Mouse (Mus musculus) kidney, embryonic 15.5 days (tissue): ENCODE results near the gene Tex11. TPM values are rescaled to one million over a fixed set of nuclear protein-coding genes. Genes with fewer than 3 reads are reported as not detected.

Experiments used
- ATAC-seq: fragments of 200-750 bp; cut with Nextera tagmentation; replicated peaks from 2 replicates; pipeline ENCODE4 v1.8.0; 2017; ENCODE audit warnings: moderate TSS enrichment; ENCODE audit not compliant: low FRiP score
- H3K27ac ChIP-seq: fragments of 300-500 bp; sonication (generic); 2 replicates; pipeline ENCODE4 v1.5.1; 2015; ENCODE audit warnings: mild to moderate bottlenecking, inconsistent platforms
- H3K27me3 ChIP-seq: fragments of 300-500 bp; sonication (generic); 2 replicates; pipeline ENCODE4 v1.6.1; 2015; ENCODE audit warnings: inconsistent platforms
- H3K36me3 ChIP-seq: fragments of 300-500 bp; sonication (generic); 2 replicates; pipeline ENCODE4 v1.6.1; 2015; ENCODE audit warnings: inconsistent platforms
- H3K4me1 ChIP-seq: fragments of 300-500 bp; sonication (generic); 2 replicates; pipeline ENCODE4 v1.6.1; 2015; ENCODE audit warnings: inconsistent platforms
- H3K4me2 ChIP-seq: fragments of 300-500 bp; sonication (generic); 2 replicates; pipeline ENCODE4 v1.6.1; 2015; ENCODE audit warnings: moderate library complexity, mild to moderate bottlenecking, inconsistent platforms
- H3K4me3 ChIP-seq: fragments of 300-500 bp; sonication (generic); replicated peaks from 2 replicates; pipeline ENCODE4 v1.5.1; 2015; ENCODE audit warnings: mild to moderate bottlenecking, inconsistent platforms
- H3K9ac ChIP-seq: fragments of 300-500 bp; sonication (generic); 2 replicates; pipeline ENCODE4 v1.6.1; 2015; ENCODE audit warnings: mild to moderate bottlenecking, inconsistent platforms
- H3K9me3 ChIP-seq: fragments of 300-500 bp; sonication (generic); replicated peaks from 2 replicates; pipeline ENCODE4 v1.6.1; 2016; ENCODE audit warnings: inconsistent platforms
- WGBS: fragments of 180-500 bp; shearing (Covaris S2); methylation state at CpG from one replicate; pipeline ENCODE4 v1.1.7; 2015; ENCODE audit warnings: mixed read lengths; 5-methylcytosine and 5-hydroxymethylcytosine counted together
- polyA plus RNA-seq: library from polyadenylated mRNA; unstranded; fragments of >200 nt; fragmentation: Nextera tagmentation; extraction: Ambion mirVana; gene quantifications from 2 replicates; pipeline ENCODE4 v1.2.1, GENCODE M21; 2015

Tex11 gene
- polyA plus RNA-seq, 1 experiment from 2014 or later: not detected

DNA sequence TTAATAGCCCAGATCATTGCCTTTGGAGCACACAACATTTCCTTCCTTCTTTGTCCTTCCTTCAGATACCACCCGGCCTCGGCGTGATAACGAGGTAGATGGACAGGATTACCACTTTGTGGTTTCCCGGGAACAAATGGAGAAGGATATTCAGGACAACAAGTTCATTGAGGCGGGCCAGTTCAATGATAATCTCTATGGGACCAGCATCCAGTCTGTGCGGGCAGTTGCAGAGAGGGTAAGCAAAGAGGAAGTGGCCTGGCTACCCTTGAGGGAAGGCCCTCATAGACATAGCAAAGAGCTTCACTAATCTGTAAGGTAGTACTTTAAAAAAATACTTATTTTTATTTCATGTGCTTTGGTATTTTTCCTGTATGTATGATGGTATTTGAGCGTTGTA is 245.3 kb downstream of the Tex11 start:
- 92% methylated on average over 8 of the region's 8 CpGs for WGBS
- H3K4me2 ChIP-seq: no peak overlapping the region
- ATAC-seq: no peak

DNA sequence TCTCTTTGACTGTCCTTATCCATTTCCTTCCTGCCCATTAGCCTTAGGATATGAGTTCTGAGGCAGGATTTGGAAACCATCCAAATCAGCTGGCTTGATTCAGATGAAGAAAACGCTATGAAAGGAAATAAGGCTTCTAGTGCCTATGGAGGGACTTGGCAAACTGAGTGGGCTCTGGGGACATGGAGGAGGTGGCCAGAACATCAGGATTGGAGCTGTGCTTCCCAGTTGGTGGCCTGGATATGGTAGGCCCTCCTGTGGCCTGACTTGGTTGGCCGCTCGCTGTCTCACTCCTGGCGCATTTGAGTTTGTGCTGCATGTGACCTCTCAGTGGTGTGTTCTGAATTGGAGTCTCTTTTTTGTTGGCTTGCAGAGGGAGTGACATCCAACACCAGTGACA is 248.3 kb downstream of the Tex11 start:
- H3K36me3 ChIP-seq: peaks cover 80% of the 10 kb centered on the region
- peaks cover 16% of the 10 kb centered on the region; the same call in 1 of the 2 replicates for H3K27me3 ChIP-seq
- no peak overlapping the region for H3K4me3 ChIP-seq
- no peak overlapping the region for H3K9ac ChIP-seq
- 82% methylated on average over 4 of the region's 4 CpGs for WGBS
- no peaks in the 10 kb centered on the region for H3K9me3 ChIP-seq
- no peak overlapping the region for H3K4me2 ChIP-seq
- H3K4me1 ChIP-seq: no peaks in the 10 kb centered on the region
- ATAC-seq: no peak
- H3K27ac ChIP-seq: no peak overlapping the region

More for the DNA sequence above, 245.3 kb downstream of the Tex11 start:
- H3K4me3 ChIP-seq: no peak overlapping the region
- peaks cover 56% of the 10 kb centered on the region for H3K36me3 ChIP-seq
- no peak overlapping the region for H3K9ac ChIP-seq
- no peak overlapping the region for H3K27ac ChIP-seq
- H3K27me3 ChIP-seq: peaks cover 19% of the 10 kb centered on the region
- no peaks in the 10 kb centered on the region for H3K9me3 ChIP-seq
- no peaks in the 10 kb centered on the region for H3K4me1 ChIP-seq

DNA sequence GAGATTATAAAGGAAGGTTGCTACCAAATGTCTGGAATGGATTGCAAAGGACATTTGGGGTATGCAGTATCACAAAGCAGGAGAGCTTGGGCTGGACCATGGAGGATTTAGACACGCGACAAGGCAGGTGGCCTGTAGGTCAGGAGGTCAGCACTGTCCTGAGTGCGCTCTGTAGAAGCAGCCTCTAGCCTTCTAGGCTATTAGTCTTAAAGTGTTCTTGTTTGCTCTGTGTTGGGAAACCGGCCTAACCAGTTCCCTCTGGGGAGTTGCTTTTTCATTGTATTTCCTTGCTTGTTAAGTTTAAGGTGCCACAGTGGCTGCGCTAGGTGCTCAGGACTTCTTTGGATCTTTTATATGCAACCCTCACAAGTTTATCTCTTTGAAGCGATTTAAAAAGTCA is 257.4 kb downstream of the Tex11 start:
- Histone ChIP-seq H3K4me3 (no peak overlapping the region), H3K9me3 (no peaks in the 10 kb centered on the region), H3K27me3 (peaks cover 29% of the 10 kb centered on the region), H3K4me1 (0 out of 2 replicates have a peak, but pooled peaks cover 4% of the 10 kb centered on the region), H3K27ac (0 out of 2 replicates have a peak overlapping the region, but pooled peaks have one; percentile 22), H3K9ac (no peak overlapping the region), H3K36me3 (peaks cover 9% of the 10 kb centered on the region), H3K4me2 (no peak overlapping the region)
- peak; percentile 60; the same call in 1 of the 2 replicates for ATAC-seq
- 72% methylated on average over 6 of the region's 6 CpGs for WGBS

DNA sequence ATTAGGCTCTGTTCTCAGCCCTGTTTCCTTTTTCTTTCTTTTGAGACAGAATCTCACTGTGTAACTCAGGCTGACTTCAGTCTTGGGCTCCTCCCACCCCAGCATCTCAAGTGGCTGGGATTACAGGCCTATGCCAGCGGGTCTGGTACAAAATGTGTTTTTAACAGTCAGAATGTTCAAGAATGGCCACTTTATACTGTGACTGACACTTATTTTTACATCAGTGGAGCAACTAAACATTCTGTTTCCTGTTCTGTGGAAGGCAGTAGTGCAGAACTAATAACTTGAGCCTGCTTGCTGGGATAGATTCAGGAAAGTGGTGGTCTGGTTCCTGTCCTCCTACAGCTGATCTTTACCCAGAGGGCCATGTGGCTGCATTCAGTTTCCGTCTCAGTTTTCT is 258.8 kb downstream of the Tex11 start:
- Histone ChIP-seq H3K4me3 (no peak overlapping the region), H3K4me1 (0 out of 2 replicates have a peak, but pooled peaks cover 5% of the 10 kb centered on the region), H3K27me3 (peaks cover 36% of the 10 kb centered on the region), H3K9me3 (no peaks in the 10 kb centered on the region), H3K9ac (no peak overlapping the region), H3K27ac (peak overlapping the region; percentile 68), H3K4me2 (no peak overlapping the region), H3K36me3 (0 out of 2 replicates have a peak, but pooled peaks cover 3% of the 10 kb centered on the region)
- 18% methylated on average over 2 of the region's 2 CpGs for WGBS
- ATAC-seq: 0 out of 2 replicates have a peak, but pooled peaks have one; percentile 40

DNA sequence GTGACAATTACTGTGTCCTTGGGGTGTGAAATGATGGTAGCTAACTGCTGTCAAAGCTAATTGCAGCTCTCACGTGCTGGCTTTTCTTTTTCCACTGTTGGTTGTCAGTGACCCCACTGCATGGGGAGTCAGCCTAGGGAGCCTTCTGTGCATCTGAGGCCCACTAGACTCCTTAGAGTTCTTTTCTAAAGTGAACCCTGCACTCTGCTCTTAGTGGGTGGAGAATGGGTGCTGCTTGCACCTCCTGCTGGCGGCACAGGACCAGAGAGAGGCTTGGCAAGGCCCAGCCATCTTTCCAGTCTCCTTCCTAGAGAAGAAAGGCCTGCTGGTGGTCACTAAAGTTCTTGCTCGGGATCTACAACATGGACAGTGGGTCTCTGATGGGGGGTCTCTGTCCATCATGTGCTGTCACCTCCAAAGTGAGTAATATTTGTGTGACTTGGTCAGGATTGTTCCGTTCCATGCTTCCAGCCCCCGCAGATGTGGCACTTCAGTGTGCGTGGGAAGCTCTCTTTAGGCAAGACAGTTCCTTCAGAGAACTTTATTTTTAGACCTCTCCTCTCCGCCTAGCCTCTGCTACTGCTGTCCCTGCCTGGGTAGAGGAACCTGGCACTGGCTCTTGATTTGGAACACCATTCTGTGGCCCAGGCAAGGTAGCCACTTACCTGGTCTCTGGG is 261.5 kb downstream of the Tex11 start:
- no peak for ATAC-seq
- Histone ChIP-seq H3K36me3 (0 out of 2 replicates have a peak, but pooled peaks cover 3% of the 10 kb centered on the region), H3K4me3 (no peak overlapping the region), H3K9me3 (no peaks in the 10 kb centered on the region), H3K4me2 (no peak overlapping the region), H3K4me1 (0 out of 2 replicates have a peak, but pooled peaks cover 7% of the 10 kb centered on the region), H3K9ac (no peak overlapping the region), H3K27me3 (peaks cover 36% of the 10 kb centered on the region), H3K27ac (no peak overlapping the region)
- 68% methylated on average over 7 of the region's 7 CpGs for WGBS

DNA sequence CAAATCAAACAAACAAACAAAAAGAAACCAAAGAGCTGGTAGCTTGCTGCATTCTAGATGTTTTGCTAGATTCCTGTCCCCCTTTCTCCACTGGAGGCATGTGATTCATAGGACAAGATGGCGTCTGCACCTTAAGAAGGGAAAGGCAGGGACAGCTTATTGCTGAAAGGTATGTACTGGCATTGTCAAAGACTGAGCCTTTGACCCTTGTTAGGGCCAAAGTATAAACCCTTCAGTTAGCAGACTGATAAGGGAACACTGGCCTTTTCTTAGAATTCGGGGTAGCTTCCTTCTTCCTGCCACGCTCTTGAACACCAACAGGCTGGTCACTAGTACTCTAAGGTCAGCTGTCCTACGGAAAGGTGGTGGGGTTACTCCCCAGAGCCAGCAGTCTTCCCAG is 262.1 kb downstream of the Tex11 start:
- no peak for ATAC-seq
- Histone ChIP-seq H3K4me2 (no peak overlapping the region), H3K27me3 (peaks cover 34% of the 10 kb centered on the region), H3K36me3 (0 out of 2 replicates have a peak, but pooled peaks cover 3% of the 10 kb centered on the region), H3K9me3 (no peaks in the 10 kb centered on the region), H3K4me1 (0 out of 2 replicates have a peak, but pooled peaks cover 7% of the 10 kb centered on the region), H3K9ac (no peak overlapping the region), H3K4me3 (no peak overlapping the region), H3K27ac (no peak overlapping the region)
- 65% methylated on average over 4 of the region's 4 CpGs for whole genome bisulfite sequencing

DNA sequence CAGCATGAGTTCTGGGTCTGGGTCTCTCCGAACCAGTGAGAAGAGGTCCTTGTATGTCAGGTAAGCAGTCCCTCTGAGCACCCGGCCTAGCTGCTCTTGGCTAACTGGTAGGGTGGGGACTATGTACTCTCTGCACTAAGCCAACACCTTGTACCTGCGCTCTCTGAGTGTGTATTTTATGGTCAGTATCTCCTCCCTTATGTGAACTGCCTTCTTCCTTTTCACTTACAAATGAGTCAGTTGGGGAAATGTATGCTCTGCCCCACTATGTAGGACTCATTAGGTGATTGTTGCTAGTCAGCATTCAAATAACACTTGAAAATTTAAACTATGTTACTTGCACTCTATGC is 262.8 kb downstream of the Tex11 start:
- Histone ChIP-seq H3K36me3 (0 out of 2 replicates have a peak, but pooled peaks cover 3% of the 10 kb centered on the region), H3K27me3 (0 out of 2 replicates have a peak, but pooled peaks cover 28% of the 10 kb centered on the region), H3K4me1 (0 out of 2 replicates have a peak, but pooled peaks cover 7% of the 10 kb centered on the region), H3K27ac (no peak overlapping the region), H3K9ac (no peak overlapping the region), H3K4me2 (no peak overlapping the region), H3K9me3 (no peaks in the 10 kb centered on the region), H3K4me3 (no peak overlapping the region)
- ATAC-seq: no peak
- 73% methylated on average over 3 of the region's 3 CpGs for WGBS

DNA sequence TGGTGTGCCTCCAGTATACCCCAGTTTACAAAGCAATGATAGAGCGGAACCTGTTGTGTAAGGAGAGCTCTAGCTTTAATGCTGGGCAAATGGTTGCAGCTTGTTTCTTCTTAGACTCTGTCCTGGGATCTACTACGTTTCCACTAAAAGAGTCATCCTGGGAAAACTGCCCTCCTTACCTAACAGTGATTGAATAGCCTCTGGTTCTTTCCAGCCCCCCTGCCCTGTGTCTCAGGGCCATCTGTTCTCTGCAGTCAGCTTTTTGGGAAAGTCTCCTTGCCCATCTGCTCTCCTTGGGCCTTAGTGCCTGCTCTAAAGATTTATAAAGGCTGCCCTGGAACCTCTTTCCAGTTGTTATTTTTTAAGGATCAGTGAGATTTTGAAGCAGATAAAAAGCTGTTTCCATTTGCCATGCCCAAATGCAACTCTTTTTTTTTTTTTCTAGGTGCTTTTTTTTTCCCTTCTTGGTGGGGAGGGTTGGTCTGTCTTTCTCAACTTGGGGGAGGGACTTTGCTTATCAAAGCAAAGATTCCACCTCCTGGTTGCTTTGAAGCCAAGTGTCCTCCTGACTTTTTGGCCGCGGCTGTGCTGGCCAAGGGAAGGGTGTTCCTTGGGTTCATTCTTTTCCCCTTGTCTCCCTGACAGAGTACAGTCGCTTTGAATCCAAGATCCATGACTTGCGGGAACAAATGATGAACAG is 263.3 kb downstream of the Tex11 start:
- Histone ChIP-seq H3K36me3 (0 out of 2 replicates have a peak, but pooled peaks cover 3% of the 10 kb centered on the region), H3K27ac (no peak overlapping the region)

DNA sequence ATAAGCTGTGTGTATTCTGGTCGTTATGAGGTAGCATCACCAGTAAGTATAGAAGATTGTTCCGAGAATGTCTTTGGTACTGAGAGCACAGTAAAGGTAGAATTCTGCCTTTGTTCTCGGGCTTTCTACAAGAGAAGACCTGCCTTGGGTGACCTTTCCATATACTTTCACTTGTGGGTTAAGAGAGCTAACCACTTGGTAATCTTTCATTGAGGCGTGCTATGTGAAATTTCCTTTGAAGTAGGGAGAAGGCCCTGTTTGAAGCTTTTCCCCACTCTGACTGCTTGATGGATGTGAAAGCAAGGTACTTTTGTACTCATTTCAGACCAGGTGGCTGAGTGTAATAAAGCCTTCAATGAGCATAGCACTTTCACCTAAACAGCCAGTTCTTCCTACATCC is 270.1 kb downstream of the Tex11 start:
- Histone ChIP-seq H3K9ac (no peak overlapping the region), H3K4me1 (no peaks in the 10 kb centered on the region), H3K27ac (no peak overlapping the region), H3K36me3 (no peaks in the 10 kb centered on the region), H3K4me3 (no peak overlapping the region), H3K4me2 (no peak overlapping the region), H3K27me3 (peaks cover 2% of the 10 kb centered on the region; the same call in 1 of the 2 replicates), H3K9me3 (no peaks in the 10 kb centered on the region)
- no peak for ATAC-seq
- 73% methylated on average over 4 of the region's 4 CpGs for WGBS

More for the DNA sequence above, 263.3 kb downstream of the Tex11 start:
- no peak overlapping the region for H3K4me3 ChIP-seq
- no peak overlapping the region for H3K4me2 ChIP-seq
- 0 out of 2 replicates have a peak, but pooled peaks cover 23% of the 10 kb centered on the region for H3K27me3 ChIP-seq
- H3K9me3 ChIP-seq: no peaks in the 10 kb centered on the region
- 58% methylated on average over 6 of the region's 6 CpGs for WGBS
- 0 out of 2 replicates have a peak, but pooled peaks cover 7% of the 10 kb centered on the region for H3K4me1 ChIP-seq
- no peak for ATAC-seq
- no peak overlapping the region for H3K9ac ChIP-seq

Other genes starting within 250 kb of the Tex11 start
- 1.7 and 2.1 TPM in 2 replicates for gene Slc7a3, start 26.4 kb upstream of the Tex11 start, polyA plus RNA-seq
- gene Snx12, start 162.9 kb upstream of the Tex11 start, polyA plus RNA-seq: 53.1 and 53.5 TPM in 2 replicates
- 3.2 and 3.3 TPM in 2 replicates for gene Foxo4, start 194.9 kb upstream of the Tex11 start, polyA plus RNA-seq
- gene Gm614, start 204.3 kb upstream of the Tex11 start, polyA plus RNA-seq: 0.23 TPM in 1 of 2 replicates, not detected in the other
- 21.1 and 22.2 TPM in 2 replicates for gene Il2rg, start 208.6 kb upstream of the Tex11 start, polyA plus RNA-seq
- not detected in 2 replicates for gene Gm20489, start 209.4 kb upstream of the Tex11 start, polyA plus RNA-seq
- gene Med12, start 214.4 kb upstream of the Tex11 start, polyA plus RNA-seq: 32.3 and 35.6 TPM in 2 replicates
- gene Nlgn3, start 239.5 kb upstream of the Tex11 start, polyA plus RNA-seq: 4.8 and 5.3 TPM in 2 replicates